Mouse (Mus musculus) midbrain, embryonic 14.5 days (tissue): ENCODE data around the gene Ubqln5. TPM values are rescaled to one million over a fixed set of nuclear protein-coding genes. Genes with fewer than 3 reads are reported as not detected.

ENCODE experiments used
- ATAC-seq: fragments of 200-750 bp; cut with Nextera tagmentation; 2 replicates; pipeline ENCODE4 v1.8.0; 2017; ENCODE audit warnings: moderate number of reproducible peaks, moderate library complexity; ENCODE audit not compliant: low FRiP score, low TSS enrichment
- DNase-seq: peaks from one replicate; pipeline ENCODE4 v3.0.0-alpha.2; 2015
- H3K27ac ChIP-seq: fragments of 300-500 bp; sonication (generic); replicated peaks from 2 replicates; pipeline ENCODE4 v1.5.1; 2014; ENCODE audit warnings: mild to moderate bottlenecking, low read depth, low read length, moderate library complexity
- H3K27me3 ChIP-seq: fragments of 300-500 bp; sonication (generic); 2 replicates; pipeline ENCODE4 v1.6.1; 2014; ENCODE audit warnings: low read length, control low read depth, mixed read lengths; ENCODE audit not compliant: control insufficient read depth, insufficient read depth
- H3K36me3 ChIP-seq: fragments of 300-500 bp; sonication (generic); 2 replicates; pipeline ENCODE4 v1.6.1; 2014; ENCODE audit warnings: low read length, control low read depth; ENCODE audit not compliant: control insufficient read depth, insufficient read depth
- H3K4me1 ChIP-seq: fragments of 300-500 bp; sonication (generic); 2 replicates; pipeline ENCODE4 v1.6.1; 2014; ENCODE audit warnings: mild to moderate bottlenecking, antibody characterized with exemption, low read length, control low read depth; ENCODE audit not compliant: control insufficient read depth, insufficient read depth
- H3K4me2 ChIP-seq: fragments of 300-500 bp; sonication (generic); 2 replicates; pipeline ENCODE4 v1.6.1; 2014; ENCODE audit warnings: mild to moderate bottlenecking, low read length, moderate library complexity
- H3K4me3 ChIP-seq: fragments of 300-500 bp; sonication (generic); replicated peaks from 2 replicates; pipeline ENCODE4 v1.5.1; 2014; ENCODE audit warnings: low read depth, low read length
- H3K9ac ChIP-seq: fragments of 300-500 bp; sonication (generic); replicated peaks from 2 replicates; pipeline ENCODE4 v1.6.1; 2014; ENCODE audit warnings: mild to moderate bottlenecking, low read length, moderate library complexity
- H3K9me3 ChIP-seq: fragments of 300-500 bp; sonication (generic); 2 replicates; pipeline ENCODE4 v1.6.1; 2016; ENCODE audit warnings: low read length, control low read depth, mixed read lengths; ENCODE audit not compliant: control insufficient read depth
- WGBS: fragments of 180-500 bp; shearing (Covaris S2); extraction: QIAGEN DNeasy Blood & Tissue Kit; methylation state at CpG from one replicate; pipeline ENCODE4 v1.1.7; 2014; 5-methylcytosine and 5-hydroxymethylcytosine counted together
- polyA plus RNA-seq: library from polyadenylated mRNA; unstranded; fragments of >200 nt; fragmentation: Nextera tagmentation; extraction: Ambion mirVana; gene quantifications from 2 replicates; pipeline ENCODE4 v1.2.1, GENCODE M21; 2014

The Ubqln5 gene
- not detected in 2 replicates for polyA plus RNA-seq

- Histone ChIP-seq H3K36me3 (no peaks in the 10 kb centered on the region), H3K27ac (no peak within 1 kb of the TSS), H3K27me3 (no peaks in the 10 kb centered on the region), H3K4me3 (no peak within 1 kb of the TSS), H3K4me1 (no peaks in the 10 kb centered on the region), H3K9me3 (no peaks in the 10 kb centered on the region), H3K4me2 (no peak within 1 kb of the TSS), H3K9ac (no peak within 1 kb of the TSS)
- ATAC-seq (no peak), DNase-seq (no peak)
- 95% methylated on average over 5 of the region's 5 CpGs for WGBS
Measured at GRCm38 (mm10) chr7:104129726-104130125, at the start of gene Ubqln5. TSS of gene Ubqln5 (minus strand) at chr7:104129826.

DNA sequence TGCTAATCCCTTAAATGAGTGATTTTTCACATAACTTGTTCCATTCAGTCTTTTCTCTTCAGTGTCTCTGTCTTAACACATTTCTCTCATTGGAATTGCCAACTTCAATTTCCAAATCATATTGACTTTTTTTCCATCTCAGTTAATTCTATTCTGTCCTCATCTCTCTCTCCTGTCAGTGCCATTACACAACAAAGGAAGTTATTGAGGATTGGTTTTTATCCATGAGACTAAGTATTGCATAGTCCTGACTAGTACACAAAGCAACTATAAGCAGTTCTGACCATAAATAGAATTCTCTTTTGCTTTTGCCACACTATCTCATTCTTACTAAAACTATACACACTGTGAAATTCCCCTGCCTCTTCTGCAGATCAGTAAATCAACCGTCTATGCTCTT is 49.4 kb upstream of the Ubqln5 start:
- H3K9me3 ChIP-seq = no peaks in the 10 kb centered on the region

DNA sequence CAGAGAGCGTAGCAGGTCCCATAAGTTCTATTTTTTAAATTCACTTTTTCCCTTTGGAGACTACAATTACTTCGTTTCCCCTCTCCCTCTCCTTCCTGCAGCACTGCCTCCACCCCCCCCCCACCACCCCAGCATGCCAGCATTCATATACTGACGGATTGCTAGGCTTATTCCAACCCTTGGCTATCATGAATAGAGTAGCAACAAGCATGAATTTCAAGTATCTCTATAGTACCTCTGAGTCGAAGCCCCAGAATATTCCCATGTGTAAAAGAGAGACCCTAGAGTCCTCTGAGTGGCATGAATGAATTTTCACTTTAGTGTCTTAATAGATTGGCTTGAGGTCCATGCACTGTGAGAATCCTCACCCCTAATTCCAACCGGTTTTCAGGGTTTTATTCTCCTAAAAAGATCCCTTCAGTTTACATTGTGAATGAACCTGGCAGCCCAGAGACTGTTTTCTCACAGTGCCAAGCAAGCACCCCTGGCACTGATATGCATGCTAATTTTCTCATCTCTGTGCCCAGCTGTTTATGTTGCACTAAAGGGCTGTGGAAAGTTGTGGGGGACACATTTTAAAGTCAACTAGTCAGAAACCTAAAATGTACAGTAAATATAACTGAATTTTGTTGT is 48.9 kb upstream of the Ubqln5 start:
- no peaks in the 10 kb centered on the region for H3K4me1 ChIP-seq
- H3K9me3 ChIP-seq = no peaks in the 10 kb centered on the region
- ATAC-seq (no peak), DNase-seq (no peak)
- 66% methylated on average over 5 of the region's 5 CpGs for WGBS
- H3K9ac ChIP-seq = no peak overlapping the region
- H3K36me3 ChIP-seq = no peaks in the 10 kb centered on the region
- no peak overlapping the region for H3K27ac ChIP-seq
- H3K4me3 ChIP-seq = no peak overlapping the region
- no peak overlapping the region for H3K4me2 ChIP-seq
- H3K27me3 ChIP-seq = no peaks in the 10 kb centered on the region

More for the DNA sequence above, 49.4 kb upstream of the Ubqln5 start:
- Histone ChIP-seq H3K27ac (no peak overlapping the region), H3K36me3 (no peaks in the 10 kb centered on the region), H3K9ac (no peak overlapping the region), H3K4me2 (no peak overlapping the region), H3K4me3 (no peak overlapping the region), H3K27me3 (no peaks in the 10 kb centered on the region), H3K4me1 (no peaks in the 10 kb centered on the region)
- WGBS = 79% methylated on average over 1 of the region's 1 CpGs
- DNase-seq = no peak
- ATAC-seq = no peak

GRCm38 (mm10) chr7:104175085-104175484 is 45.5 kb upstream of the Ubqln5 start:
- Histone ChIP-seq H3K9ac (no peak overlapping the region), H3K27me3 (no peaks in the 10 kb centered on the region), H3K9me3 (no peaks in the 10 kb centered on the region), H3K36me3 (no peaks in the 10 kb centered on the region), H3K4me3 (no peak overlapping the region), H3K27ac (no peak overlapping the region), H3K4me2 (no peak overlapping the region), H3K4me1 (no peaks in the 10 kb centered on the region)
- 9% methylated on average over 1 of the region's 1 CpGs for WGBS
- ATAC-seq (no peak), DNase-seq (no peak)

DNA sequence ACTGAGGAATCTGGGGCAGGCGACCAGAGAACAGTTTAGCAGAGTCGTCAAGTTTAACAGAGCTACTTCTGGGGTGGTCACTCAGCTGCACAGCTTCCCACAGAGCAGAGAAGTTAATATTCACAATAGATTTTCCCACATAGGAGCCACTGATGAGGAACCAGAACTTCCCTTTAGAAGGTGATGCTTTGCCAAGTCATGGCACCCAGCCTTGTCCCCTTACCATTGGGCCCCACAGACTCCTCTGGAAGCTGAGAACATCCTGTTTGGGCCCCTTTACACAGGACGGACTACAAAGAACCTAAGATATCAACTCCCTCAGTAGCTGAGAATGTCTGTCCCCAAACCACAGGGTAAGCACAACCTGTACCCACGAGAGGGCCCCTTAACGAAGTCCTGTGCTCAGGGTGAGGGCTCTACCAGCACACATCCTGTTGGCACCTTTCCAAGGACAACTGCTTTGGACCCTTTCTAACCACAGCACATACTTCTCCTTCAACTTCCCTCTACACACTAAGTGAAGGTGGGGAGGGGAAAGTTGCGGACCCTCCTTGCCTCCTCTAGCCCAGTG is 40.1 kb upstream of the Ubqln5 start:
- Histone ChIP-seq H3K9me3 (no peaks in the 10 kb centered on the region), H3K9ac (no peak overlapping the region), H3K4me3 (no peak overlapping the region), H3K27me3 (no peaks in the 10 kb centered on the region), H3K36me3 (no peaks in the 10 kb centered on the region), H3K4me1 (no peaks in the 10 kb centered on the region), H3K4me2 (no peak overlapping the region), H3K27ac (no peak overlapping the region)
- DNase-seq = no peak
- no peak for ATAC-seq
- 85% methylated on average over 6 of the region's 6 CpGs for WGBS

DNA sequence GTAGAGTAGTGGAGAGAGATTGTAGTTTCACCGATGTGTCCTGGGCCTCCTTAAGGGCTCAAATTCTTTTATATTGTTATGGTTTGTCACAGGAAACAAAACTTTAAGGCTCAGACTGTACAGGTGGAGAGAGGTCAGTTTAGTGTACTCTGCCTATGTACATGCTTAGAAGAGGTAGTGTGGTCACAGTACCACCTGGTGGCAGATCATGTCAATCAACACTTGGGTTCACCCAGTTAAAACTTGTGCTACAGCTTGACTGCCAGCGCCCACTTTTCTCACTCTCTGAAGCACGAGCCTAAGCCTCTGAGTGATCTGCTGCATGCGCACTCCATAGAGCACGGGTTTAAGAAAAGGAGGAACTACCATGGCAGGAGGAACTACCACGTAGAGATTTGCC is 37.5 kb upstream of the Ubqln5 start:
- no peaks in the 10 kb centered on the region for H3K27me3 ChIP-seq
- H3K9ac ChIP-seq = no peak overlapping the region
- H3K9me3 ChIP-seq = no peaks in the 10 kb centered on the region
- no peak overlapping the region for H3K4me3 ChIP-seq
- no peaks in the 10 kb centered on the region for H3K4me1 ChIP-seq
- WGBS = 86% methylated on average over 6 of the region's 6 CpGs
- no peak overlapping the region for H3K4me2 ChIP-seq
- DNase-seq = no peak
- ATAC-seq = no peak
- no peaks in the 10 kb centered on the region for H3K36me3 ChIP-seq
- no peak overlapping the region for H3K27ac ChIP-seq

GRCm38 (mm10) chr7:104150456-104150855 is 20.8 kb upstream of the Ubqln5 start, which contains the start of gene Ubqlnl:
TSS of gene Ubqlnl (minus strand) at chr7:104150556.
- WGBS = 90% methylated on average over 2 of the region's 2 CpGs

DNA sequence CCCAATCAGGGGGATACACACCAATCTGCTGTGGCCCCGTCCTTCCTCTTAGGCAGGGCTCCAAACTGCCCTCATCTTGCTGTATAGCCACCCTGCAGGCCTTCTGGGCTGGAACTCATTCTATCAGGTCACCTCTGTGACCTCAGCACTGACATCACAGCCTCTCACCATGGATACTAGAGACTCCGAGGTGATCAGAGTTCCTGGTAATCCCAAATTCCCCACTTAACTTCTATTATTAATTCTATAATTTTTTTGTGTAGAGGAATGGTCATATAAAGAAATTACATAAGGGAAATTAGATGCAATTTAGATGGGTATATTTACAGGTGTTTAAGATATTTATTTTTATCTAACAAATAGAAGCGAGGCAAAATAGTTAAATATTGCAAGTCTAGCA is 13.6 kb upstream of the Ubqln5 start, which contains the start of gene Ubqln3:
TSS of gene Ubqln3 (minus strand) at position 101 of the 400 bp plus-strand sequence.
- Histone ChIP-seq H3K36me3 (no peaks in the 10 kb centered on the region), H3K4me1 (no peaks in the 10 kb centered on the region), H3K4me2 (no peak within 1 kb of the TSS), H3K9ac (no peak within 1 kb of the TSS), H3K9me3 (no peaks in the 10 kb centered on the region), H3K4me3 (no peak within 1 kb of the TSS), H3K27me3 (no peaks in the 10 kb centered on the region), H3K27ac (no peak within 1 kb of the TSS)
- WGBS = 73% methylated on average over 3 of the region's 3 CpGs
- DNase-seq = no peak
- ATAC-seq = no peak

More at GRCm38 (mm10) chr7:104150456-104150855, 20.8 kb upstream of the Ubqln5 start, which contains the start of gene Ubqlnl:
- ATAC-seq (no peak), DNase-seq (no peak)
- no peak within 1 kb of the TSS for H3K27ac ChIP-seq
- H3K4me3 ChIP-seq = no peak within 1 kb of the TSS
- H3K36me3 ChIP-seq = no peaks in the 10 kb centered on the region
- H3K9me3 ChIP-seq = no peaks in the 10 kb centered on the region
- H3K27me3 ChIP-seq = no peaks in the 10 kb centered on the region
- no peaks in the 10 kb centered on the region for H3K4me1 ChIP-seq
- no peak within 1 kb of the TSS for H3K4me2 ChIP-seq
- H3K9ac ChIP-seq = no peak within 1 kb of the TSS

- H3K9ac ChIP-seq = no peak within 1 kb of the TSS
- H3K4me3 ChIP-seq = no peak within 1 kb of the TSS
- DNase-seq (no peak), ATAC-seq (no peak)
- WGBS = 90% methylated on average over 5 of the region's 5 CpGs
- no peaks in the 10 kb centered on the region for H3K27me3 ChIP-seq
- H3K9me3 ChIP-seq = no peaks in the 10 kb centered on the region
- H3K27ac ChIP-seq = no peak within 1 kb of the TSS
- H3K36me3 ChIP-seq = no peaks in the 10 kb centered on the region
- H3K4me2 ChIP-seq = no peak within 1 kb of the TSS
- H3K4me1 ChIP-seq = no peaks in the 10 kb centered on the region
Measured at GRCm38 (mm10) chr7:104137305-104137704, 7.7 kb upstream of the Ubqln5 start, which contains the start of gene Olfr643. TSS of gene Olfr643 (minus strand) at chr7:104137405.
